Mouse (Mus musculus): ENCODE results near the gene Gins3.
"Not testable (repeated sequence)": the region's sequence is repeated elsewhere in the genome, so short reads cannot be mapped to it uniquely, and the experiment has no call there.

The Gins3 gene

GRCm38 (mm10) chr8:95633262-95634062 is at the start of gene Gins3:
TSS of gene Gins3 (plus strand) at chr8:95633453.
- DNase-seq (ENCODE audit: low read depth): peak; percentile 91

DNA sequence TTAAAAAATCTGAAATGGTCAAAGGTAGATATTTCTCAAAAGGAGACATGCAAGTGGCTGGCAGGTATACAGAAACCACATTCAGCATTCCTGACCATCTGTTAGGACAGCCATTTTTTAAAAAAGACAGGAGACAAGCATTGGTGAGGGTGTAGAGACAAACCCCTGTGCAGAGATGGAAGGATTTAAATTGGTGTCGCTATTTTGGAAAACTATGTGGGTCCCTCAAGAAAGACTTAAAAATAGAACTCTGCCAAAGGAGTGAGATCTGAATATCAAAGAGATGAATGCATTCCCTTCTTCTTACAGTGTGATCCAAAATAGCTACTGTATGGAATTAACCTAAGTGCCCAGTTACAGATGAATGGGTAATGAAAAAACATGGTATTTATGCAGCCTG is 45.9 kb upstream of the Gins3 start:
- no peak for DNase-seq (ENCODE audit: low read depth)

GRCm38 (mm10) chr8:95589282-95589681 is 44.0 kb upstream of the Gins3 start:
- DNase-seq (ENCODE audit: low read depth): no peak

DNA sequence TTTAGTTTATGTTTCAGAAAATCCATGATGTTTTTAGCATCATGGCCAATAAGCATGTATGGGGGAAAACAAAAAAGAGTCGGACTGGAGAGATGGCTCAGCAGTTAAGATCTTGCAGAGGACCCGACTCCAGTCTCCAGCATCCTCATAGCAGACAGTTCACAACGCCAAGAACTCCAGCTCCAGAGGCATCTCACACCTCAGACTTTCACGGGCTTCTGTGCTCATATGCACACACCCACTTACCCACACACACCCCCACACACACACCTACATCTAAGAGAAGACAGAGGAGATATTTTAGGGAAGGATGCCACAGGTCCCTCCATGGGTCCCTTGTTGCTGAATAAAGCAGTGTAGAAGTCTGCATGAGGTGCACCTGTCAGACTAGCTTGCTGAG is 42.7 kb upstream of the Gins3 start:
- DNase-seq (ENCODE audit: low read depth): no peak

GRCm38 (mm10) chr8:95592131-95592780 is 41.0 kb upstream of the Gins3 start:
- no peak for DNase-seq (ENCODE audit: low read depth)

DNA sequence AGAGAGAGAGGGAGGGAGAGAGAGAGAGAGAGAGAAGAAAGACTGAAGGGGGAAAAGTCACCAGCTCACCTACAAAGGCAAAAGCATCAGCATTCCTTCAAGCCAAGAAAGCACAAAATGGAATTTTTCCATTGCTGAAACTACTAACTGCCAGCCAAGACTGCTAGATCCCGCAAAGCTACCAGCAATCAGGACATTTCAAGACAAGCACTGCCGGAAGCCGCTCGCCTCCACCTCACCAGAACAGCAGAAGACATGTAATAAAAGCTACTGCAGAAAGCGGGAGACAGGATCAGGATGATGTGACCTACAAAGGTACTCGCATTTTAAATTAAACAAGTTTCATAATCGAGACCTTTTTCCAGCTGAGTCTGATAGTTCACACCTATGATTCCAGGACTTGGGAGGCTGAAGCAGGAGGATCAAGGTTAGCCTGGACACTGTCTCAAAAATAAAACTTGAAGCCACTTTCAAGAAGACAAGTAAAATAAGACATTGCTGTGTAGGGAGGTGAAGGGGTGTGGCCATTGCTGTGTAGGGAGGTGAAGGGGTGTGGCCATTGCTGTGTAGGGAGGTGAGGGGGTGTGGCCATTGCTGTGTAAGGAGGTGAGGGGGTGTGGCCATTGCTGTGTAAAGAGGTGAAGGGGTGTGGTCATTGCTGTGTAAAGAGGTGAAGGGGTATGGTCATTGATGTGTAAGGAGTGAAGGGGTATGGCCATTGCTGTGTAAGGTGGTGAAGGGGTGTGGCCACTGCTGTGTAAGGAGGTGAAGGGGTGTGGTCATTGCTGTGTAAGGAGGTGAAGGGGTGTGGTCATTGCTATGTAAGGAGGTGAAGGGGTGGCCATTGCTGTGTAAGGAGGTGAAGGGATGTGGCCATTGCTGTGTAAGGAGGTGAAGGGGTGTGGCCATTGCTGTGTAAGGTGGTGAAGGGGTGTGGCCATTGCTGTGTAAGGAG is 39.5 kb upstream of the Gins3 start:
- DNase-seq (ENCODE audit: low read depth): no peak

GRCm38 (mm10) chr8:95595131-95595530 is 38.1 kb upstream of the Gins3 start:
- no peak for DNase-seq (ENCODE audit: low read depth)

GRCm38 (mm10) chr8:95596841-95597241 is 36.4 kb upstream of the Gins3 start:
- no peak for DNase-seq (ENCODE audit: low read depth)

DNA sequence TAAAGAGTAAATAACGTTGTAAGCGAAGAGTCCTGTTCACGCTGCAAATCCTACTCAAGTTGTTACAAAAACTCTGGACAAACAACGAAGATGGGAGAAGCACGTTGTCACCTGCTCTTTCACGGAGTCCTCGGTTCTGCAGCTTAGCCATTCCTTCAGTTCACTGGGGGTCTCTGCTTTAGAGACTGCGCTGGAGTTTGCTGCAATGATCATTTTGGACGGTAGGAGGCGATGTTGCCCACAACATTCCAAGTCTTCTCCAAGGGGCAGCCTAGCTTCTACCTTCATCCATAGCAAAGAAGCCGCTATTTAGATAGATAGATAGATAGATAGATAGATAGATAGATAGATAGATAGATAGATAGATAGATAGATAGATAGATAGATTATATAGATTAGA is 33.4 kb upstream of the Gins3 start:
- peak; percentile 60 for DNase-seq (ENCODE audit: low read depth)

- DNase-seq (ENCODE audit: low read depth): no peak
Observed at GRCm38 (mm10) chr8:95601306-95601705, 31.9 kb upstream of the Gins3 start.

DNA sequence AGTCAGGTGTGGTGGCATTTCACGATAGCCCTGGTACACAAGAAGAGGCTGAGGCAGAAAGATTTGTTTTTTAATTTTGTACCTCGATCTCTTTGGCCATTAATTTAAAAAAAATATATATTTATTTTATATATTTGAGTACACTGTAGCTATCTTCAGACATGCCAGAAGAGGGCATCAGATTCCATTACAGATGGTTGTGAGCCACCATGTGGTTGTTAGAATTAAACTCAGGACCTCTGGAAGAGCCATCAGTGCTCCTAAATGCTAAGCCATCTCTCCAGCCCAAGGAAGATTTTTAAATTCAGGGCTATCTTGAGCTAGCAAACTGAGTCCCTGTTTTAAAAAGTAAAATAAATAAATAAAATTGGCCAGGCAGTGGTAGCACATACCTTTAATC is 31.1 kb upstream of the Gins3 start:
- no peak for DNase-seq (ENCODE audit: low read depth)

DNA sequence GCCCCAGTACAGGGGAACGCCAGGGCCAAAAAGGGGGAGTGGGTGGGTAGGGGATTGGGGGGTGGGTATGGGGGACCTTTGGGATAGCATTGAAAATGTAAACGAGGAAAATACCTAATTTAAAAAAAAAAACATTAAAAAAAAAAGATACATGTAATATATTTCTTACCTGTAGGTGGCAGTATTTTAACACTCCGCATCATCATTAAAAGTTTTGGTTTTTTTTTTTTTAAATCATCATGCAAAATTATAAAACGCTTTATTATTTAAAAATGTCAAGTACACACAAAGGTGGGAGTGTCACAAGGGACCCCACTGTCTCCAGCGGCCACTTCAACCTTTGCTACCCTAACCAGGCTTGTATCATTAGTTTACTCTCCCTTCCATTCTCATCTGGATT is 26.7 kb upstream of the Gins3 start:
- DNase-seq (ENCODE audit: low read depth): not testable (repeated sequence)

GRCm38 (mm10) chr8:95607210-95607609 is 26.0 kb upstream of the Gins3 start:
- no peak for DNase-seq (ENCODE audit: low read depth)

GRCm38 (mm10) chr8:95609406-95609805 is 23.8 kb upstream of the Gins3 start:
- no peak for DNase-seq (ENCODE audit: low read depth)

DNA sequence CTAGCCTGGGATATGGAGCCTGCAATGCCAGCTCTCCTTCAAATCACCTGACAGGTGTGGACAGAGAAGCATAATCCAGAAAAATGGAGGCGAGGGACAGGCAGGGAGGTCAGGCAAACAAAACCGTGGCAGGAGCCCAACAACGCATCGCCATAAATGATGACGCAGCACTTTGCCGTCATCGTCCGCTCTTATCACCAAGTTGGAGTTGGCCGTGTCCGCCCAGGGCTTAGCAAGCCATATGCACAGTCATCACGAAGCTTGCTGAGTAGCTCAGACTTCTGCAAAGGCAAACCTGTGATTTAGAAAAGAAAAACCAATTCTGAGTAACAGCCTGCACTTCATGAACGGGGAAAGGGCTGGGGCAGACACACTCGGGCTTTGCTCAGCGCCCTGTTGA is 22.5 kb upstream of the Gins3 start:
- DNase-seq (ENCODE audit: low read depth): no peak

GRCm38 (mm10) chr8:95611769-95612168 is 21.5 kb upstream of the Gins3 start:
- DNase-seq (ENCODE audit: low read depth): no peak

DNA sequence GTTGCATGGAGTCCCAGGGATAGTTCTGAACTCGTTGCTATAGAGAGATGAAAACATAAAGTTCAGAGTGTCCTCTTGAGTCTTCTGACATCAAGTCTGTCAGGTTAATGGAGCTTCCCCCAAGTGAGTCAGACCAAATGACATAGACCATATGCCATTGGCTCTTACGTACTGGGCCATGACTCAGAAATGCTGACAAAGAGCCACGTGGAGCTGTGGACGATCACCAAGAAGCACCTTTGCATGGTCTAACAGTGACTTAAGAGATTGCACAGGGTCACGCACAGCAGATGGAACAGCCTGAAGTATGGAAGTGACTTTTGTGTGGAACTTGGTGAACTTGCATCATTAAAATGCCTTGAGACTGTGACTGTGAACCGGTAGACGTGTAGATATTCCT is 16.9 kb upstream of the Gins3 start:
- DNase-seq (ENCODE audit: low read depth): no peak

DNA sequence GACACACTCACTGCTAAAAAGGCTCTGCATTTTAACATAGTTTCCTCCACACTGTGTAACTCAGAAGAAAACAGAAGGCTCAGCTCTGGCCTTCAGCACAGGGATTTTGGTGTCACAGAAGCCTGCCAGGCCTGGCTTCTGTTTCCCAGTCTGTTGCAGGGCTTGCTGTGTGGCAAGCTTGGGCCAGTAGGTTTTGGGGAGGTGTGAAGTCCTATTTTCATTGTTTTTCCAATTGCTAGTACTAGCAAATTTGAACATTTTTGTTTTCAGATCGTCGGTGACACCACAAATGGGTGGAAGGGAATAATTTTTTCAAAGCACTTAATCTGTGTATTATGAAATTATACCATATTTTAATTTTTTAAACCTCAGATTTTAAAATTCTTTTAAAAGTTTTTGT is 13.2 kb upstream of the Gins3 start:
- DNase-seq (ENCODE audit: low read depth): no peak

- DNase-seq (ENCODE audit: low read depth): no peak
Observed at GRCm38 (mm10) chr8:95624833-95625232, 8.4 kb upstream of the Gins3 start.

- DNase-seq (ENCODE audit: low read depth): no peak
Observed at GRCm38 (mm10) chr8:95632840-95633239, 413 bp upstream of the Gins3 start.

DNA sequence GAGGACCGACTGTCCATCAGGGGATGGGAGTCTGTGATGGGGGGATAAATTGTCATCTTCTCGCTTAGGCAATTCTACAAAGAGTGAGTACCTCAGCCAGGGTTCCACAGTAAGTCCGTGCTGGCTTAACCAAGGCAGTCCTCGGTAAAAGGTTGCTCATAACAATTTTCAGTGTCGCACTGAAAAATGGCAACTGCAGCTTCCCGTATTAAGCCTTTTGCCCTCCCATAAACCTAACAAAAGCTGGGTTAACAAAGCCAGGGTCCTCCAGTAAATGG is 749 bp downstream of the Gins3 start:
- no peak for DNase-seq (ENCODE audit: low read depth)

- no peak for DNase-seq (ENCODE audit: low read depth)
Observed at GRCm38 (mm10) chr8:95644942-95645341, 11.7 kb downstream of the Gins3 start.

- no peak for DNase-seq (ENCODE audit: low read depth)
Observed at GRCm38 (mm10) chr8:95648251-95648650, 15.0 kb downstream of the Gins3 start.

All from naive thymus-derived CD4-positive, alpha-beta T cell, adult 2 months (primary cell).